Mouse (Mus musculus): ENCODE results near the gene Phka2.

Phka2 gene

DNA sequence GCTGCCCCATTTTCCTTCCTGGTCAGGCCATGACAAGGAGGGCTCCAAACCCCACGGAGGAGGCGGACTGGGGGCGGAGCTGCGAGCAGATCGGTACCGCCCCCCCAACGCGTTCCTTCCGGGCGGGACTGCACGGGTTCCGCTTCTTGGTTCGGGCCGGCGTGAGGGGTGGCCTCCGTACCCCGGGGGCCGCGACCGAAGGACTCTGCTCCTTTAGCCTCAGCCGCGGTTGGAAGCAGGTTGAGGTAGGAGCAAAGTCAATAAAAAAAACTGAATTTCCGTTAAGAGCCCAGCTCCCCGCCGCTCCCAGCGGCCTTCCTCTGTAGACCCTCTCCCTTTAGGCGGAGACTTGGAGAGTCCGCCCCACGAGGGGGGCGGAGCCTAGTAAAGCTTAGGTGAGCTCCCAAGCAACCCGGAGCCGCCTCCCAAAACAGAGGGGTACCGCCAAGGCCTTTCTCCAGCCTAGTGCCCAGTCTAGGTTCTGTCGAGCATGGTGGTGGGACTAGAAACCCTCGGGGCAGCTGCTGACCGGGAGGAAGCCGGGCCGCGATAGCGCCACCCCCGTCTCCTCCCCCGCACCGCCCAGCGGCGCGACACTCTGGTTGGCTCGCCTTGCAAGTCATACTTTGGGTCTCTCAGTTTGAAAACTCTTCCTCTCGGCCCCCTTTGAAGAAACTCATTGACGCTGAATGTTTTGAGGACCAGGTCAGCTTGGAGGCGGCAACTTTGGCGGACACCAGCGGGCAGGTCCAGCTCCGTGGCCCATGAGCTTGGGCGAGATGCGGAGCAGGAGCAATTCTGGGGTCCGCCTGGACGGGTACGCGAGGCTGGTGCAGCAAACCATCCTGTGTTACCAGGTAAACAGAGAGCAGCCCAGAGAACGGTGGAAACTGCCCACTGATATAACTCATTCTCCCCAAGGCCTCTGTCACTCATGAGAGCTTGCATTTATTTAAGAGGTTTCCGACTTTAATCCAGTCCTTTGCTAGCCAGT, at the start of gene Phka2:
Gene Phka2 (plus strand): TSS at position 119 of the 994 bp plus-strand sequence.
- peak; percentile 84 for DNase-seq

GRCm38 (mm10) chrX:160455686-160456085, 46.3 kb upstream of the Phka2 start:
- peak; percentile 7 for DNase-seq

DNA sequence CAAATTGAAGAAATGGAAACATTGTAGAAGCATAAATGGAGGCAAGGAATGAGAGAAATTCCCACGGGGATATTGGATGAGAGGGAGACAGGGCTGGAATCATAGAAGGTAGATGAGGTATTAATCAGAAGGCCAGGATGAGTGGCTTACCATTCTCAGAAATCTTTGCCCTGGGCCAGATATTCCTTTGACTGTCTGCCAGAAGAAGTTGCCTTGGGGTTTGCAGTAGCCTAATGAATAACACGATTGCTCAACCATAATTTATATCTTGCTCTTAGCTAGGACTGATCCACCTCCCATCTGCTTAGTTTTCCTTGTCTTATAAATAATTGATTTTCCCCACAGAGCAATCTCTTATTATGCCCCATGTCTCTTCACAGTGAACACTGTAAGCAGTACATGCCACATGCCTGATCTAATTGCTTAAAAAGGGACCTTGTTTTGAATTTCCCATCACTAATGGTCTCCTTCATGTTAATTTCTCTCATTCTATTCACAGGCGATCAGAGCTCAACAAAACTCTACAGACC, 30.6 kb upstream of the Phka2 start:
- no peak for DNase-seq

DNA sequence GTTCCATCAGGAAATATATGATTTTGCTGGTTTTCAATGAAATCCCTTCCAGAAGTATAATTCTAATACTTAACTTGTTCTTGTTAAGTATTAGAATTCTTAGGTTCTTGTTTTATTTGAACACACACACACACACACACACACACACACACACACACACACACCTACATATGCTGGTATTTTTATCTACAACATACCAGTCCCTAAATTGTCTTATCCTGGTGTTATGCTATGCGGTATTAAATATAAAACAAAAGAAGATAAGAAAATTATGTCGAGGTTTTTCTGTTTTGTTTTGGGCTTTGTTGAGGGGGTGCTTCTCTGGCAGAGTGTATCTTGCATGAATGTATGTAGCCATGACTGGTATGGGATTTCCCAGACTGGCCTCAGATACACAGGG, 12.2 kb upstream of the Phka2 start:
- no peak for DNase-seq

GRCm38 (mm10) chrX:160494333-160494732, 7.6 kb upstream of the Phka2 start:
- no peak for DNase-seq

- DNase-seq = peak; percentile 11
These were observed 7.0 kb upstream of the Phka2 start for GRCm38 (mm10) chrX:160494921-160495320.

GRCm38 (mm10) chrX:160496473-160496872, 5.5 kb upstream of the Phka2 start:
- DNase-seq = no peak

- DNase-seq = peak; percentile 28
These were observed 871 bp upstream of the Phka2 start for GRCm38 (mm10) chrX:160501095-160501494.

GRCm38 (mm10) chrX:160501687-160502047, 299 bp upstream of the Phka2 start:
- DNase-seq = no peak

DNA sequence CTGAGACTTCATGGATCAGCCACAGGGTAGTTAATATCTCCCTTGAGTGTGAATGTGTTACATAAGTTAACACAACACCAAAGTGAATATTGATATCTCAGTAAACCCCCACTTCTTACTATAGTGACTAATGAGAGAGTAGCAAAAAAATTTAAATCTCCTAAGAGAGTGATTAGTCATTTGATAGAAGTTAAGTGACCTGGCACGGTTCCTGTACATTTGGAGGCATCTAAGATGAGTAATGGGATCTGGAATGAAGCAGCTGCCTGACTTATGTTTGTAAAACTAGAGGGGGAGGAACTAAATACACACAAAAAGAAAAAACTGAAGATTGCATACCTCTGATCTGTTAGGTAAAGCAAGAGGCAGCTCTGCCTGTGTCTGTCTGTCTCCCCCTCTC, 7.1 kb downstream of the Phka2 start:
- no peak for DNase-seq

DNA sequence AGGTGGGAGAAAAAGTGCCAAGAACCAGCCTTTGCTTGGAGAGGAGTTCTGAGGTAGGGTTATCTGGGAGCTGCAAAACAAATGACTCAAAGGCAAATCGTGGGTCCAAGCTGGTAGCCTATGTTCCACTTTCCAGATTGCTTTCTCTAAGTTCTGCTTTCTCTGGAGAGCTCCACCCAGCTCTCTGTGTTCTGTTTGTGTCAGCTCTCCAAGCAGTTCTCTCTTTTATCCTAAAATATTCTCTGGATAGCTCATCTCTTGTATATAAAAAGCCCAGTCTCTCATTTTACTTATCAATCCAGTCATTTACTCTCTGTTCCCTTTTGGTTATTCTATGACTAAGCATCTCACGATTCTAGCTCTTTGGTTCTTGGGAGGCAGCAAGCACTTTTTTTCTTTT, 8.2 kb downstream of the Phka2 start:
- DNase-seq = no peak

DNA sequence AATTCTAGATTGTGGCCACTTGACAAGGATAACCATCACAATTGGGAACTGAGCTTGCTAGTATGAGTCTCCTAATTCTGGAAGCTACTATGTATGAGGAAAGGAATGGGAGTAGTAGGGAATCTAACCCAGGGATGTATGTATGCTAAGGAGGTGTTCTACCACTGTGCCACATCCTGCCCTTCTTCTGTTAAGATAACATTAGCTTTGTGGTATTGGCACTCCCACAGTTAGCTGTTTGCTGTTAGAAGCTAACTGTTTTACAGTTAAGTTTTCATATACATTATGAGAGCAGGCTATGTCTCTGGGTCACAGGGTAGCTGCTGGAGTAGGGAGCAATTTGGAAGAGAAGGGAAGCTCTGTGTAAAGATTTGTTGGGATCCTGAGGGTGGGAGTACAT, 14.1 kb downstream of the Phka2 start:
- DNase-seq = no peak

DNA sequence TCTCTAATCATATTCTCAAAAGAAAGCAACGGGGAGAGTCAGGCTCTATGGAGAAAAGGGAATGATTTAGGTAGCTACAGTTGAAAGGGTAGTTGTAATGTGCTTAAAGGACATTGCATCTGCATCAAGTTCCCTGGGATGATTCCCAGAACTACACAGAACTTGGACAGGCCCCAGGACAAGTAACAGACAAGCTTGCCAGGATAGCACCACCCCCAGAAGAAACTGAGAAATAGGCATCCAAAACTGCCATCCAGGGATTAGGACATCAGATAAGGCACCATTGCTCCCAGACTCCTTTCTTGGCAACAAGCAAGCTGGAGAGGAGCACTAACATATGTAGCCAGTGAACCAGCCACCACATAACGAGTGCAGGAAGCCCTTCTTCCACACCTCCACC, 40.8 kb downstream of the Phka2 start:
- no peak for DNase-seq

- DNase-seq = no peak
These were observed 46.9 kb downstream of the Phka2 start for GRCm38 (mm10) chrX:160548875-160549274.

GRCm38 (mm10) chrX:160552066-160552465, 50.1 kb downstream of the Phka2 start:
- DNase-seq = no peak

GRCm38 (mm10) chrX:160583589-160583988, 81.6 kb downstream of the Phka2 start:
- no peak for DNase-seq

DNA sequence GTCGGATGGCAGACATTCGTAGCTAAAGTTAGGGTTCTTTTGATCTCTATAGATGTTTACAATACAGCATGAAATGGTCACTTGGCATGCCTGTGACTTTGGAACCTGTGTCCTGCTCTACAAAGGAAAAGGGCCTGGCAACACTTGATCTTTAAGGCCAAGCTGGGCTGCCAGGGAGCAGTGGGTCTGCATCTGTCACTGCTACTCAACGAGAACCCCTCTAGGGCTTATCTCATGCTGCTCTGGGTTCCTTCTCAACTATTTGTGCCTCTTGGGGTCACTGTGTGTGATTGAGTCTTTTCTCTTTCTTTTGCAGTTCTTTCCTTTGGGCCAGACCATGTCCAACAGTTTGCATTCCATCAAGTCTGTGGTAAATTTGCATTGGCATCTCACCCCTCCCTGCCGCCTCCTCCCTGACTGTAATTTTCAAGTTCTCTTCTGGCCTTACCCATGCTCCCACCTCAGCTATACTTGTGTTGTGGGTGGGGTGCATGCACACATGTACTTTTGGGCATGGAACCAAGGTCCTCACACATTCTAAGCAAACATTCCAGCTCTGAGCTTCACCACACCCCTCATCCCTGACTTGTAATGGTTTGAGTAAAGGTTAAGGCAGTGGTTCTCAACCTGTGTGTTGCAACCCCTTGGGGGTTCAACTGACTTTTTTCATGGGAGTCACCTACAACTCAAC, 82.3 kb downstream of the Phka2 start:
- no peak for DNase-seq

GRCm38 (mm10) chrX:160585110-160585509, 83.1 kb downstream of the Phka2 start:
- no peak for DNase-seq

- no peak for DNase-seq
These were observed 86.6 kb downstream of the Phka2 start for GRCm38 (mm10) chrX:160588523-160588922.

GRCm38 (mm10) chrX:160590147-160590546, 88.2 kb downstream of the Phka2 start:
- no peak for DNase-seq

DNA sequence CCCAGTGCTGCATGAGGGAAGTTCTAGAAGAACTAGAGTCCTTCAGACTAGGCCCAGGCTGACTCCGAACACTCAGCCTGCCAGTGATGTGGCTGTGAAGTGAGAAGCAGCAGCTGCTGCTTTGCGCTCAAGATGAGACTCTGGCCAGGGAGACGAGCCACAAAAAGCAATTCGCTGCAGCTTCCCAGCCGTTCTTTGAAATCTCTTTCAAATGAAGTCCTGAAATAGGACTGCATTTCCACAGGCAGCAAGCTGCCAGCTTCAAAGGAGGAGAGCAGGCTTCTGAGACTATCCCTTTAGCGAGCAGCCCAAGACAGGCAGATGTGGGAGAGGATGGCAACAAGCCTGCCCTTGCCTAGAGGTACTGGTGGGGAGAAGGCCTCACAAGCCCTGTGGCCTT, 91.0 kb downstream of the Phka2 start:
- no peak for DNase-seq

DNA sequence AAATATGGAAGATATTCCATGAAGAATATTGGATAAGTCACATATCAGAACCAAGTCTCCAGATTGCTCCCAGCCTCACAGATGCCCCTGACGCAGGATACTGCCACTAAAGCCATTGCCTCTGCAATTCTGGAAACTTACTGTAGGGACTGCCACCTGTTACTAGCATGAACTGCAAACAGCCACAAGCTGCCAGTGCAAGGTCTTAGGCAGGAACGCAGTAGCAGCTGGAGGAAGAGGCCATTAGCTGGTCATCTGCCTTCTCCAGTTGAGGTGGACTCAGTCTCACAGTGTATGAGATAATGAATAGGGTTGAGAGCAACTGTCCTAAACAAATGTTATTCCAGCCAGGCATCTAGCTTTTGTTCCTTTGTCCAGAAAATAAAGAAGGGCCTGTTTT, 96.1 kb downstream of the Phka2 start:
- no peak for DNase-seq

- DNase-seq = peak; percentile 50
These were observed 96.8 kb downstream of the Phka2 start for GRCm38 (mm10) chrX:160598562-160599458.

Data from lung, postnatal 14 days (tissue).